Mouse (Mus musculus): ENCODE measurements around the gene Hnrnph1. TPM values are rescaled to one million over a fixed set of nuclear protein-coding genes. Genes with fewer than 3 reads are reported as not detected.

The Hnrnph1 gene
- polyA plus RNA-seq, 1 experiment = 121 TPM

DNA sequence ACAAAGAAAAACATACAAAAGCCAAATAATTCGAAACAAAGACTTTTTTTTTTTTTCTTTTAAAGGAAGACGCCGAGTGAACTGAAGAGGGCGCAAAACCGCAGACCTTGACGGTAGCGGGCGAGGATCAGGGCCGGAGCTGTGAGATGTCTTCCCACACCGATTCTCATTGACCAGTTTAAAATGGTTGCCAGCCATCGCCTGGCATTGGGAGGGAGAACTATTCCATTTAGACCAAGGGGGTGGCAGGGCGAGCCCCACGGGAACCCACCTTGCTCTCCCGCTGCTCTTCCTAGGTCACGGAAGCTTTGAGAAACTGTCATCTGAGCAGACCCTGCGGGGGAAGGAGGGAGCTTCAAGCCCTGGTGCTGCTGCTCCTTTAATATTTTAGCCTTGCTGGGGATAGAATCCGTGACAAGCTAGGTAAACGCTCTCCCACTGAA lies 5.4 kb upstream of the Hnrnph1 start:
- H3K27me3 ChIP-seq (replicated peaks) = peaks cover 1% of the 10 kb centered on the region
- H3K36me3 ChIP-seq (replicated peaks; ENCODE audit: low read length) = no peaks in the 10 kb centered on the region
- peaks cover 48% of the 10 kb centered on the region for H3K4me1 ChIP-seq
- no peak for TF ChIP-seq FLI1 (IDR thresholded peaks at IDR 0.05; ENCODE audit: low read length)
- no peak for TF ChIP-seq GATA1 (IDR thresholded peaks at IDR 0.05; ENCODE audit: borderline replicate concordance, low read length)
- no peaks in the 10 kb centered on the region for H3K9me3 ChIP-seq
- H3K4me3 ChIP-seq (replicated peaks) = peak overlapping the region; percentile 87

DNA sequence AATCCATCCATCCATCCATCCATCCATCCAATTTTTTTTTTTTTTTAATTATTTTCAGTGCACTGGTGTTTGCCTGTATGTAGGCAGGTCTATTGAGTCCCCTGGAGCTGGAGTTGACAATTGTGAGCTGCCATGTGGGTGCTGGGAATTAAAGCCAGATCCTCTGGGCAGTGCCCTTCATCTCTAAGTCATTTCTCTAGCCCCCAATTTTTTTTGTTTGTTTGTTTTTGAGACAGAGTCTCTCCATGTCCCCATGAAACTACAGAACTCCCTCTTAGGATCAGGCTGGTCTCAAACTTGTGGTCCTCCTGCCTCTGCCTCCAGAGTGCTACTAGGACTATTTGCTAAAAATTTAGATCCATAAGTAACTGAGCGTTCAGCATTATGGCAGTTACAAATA lies 4.9 kb upstream of the Hnrnph1 start:
- peaks cover 1% of the 10 kb centered on the region for H3K27me3 ChIP-seq (replicated peaks)
- no peaks in the 10 kb centered on the region for H3K9me3 ChIP-seq
- H3K4me1 ChIP-seq = peaks cover 52% of the 10 kb centered on the region
- no peaks in the 10 kb centered on the region for H3K36me3 ChIP-seq (replicated peaks; ENCODE audit: low read length)
- TF ChIP-seq FLI1 (IDR thresholded peaks at IDR 0.05; ENCODE audit: low read length) (no peak), GATA1 (IDR thresholded peaks at IDR 0.05; ENCODE audit: borderline replicate concordance, low read length) (no peak)
- H3K4me3 ChIP-seq (replicated peaks) = no peak overlapping the region

DNA sequence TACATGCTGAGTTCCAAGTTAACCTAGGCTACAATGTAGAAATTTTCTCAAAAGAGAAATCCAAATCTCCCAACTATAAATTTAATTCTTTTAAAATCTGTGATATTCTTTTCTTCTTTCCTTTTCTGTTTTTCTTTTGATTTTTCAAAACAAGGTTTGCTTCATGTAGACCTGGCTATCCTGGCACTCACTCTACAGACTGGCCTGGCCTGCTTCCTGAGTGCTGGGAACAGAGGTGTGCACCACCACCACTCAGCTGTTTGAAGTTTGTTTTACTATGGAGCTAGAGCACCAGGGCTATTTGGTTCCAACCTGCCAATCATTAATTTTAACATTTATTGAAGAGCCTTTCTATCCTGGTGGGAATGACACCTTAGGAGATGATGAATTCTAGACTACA lies 3.7 kb upstream of the Hnrnph1 start:
- TF ChIP-seq GATA1 (IDR thresholded peaks at IDR 0.05; ENCODE audit: borderline replicate concordance, low read length) = no peak
- TF ChIP-seq FLI1 (IDR thresholded peaks at IDR 0.05; ENCODE audit: low read length) = no peak
- no peak overlapping the region for H3K4me3 ChIP-seq (replicated peaks)
- H3K9me3 ChIP-seq = no peaks in the 10 kb centered on the region
- H3K36me3 ChIP-seq (replicated peaks; ENCODE audit: low read length) = no peaks in the 10 kb centered on the region
- no peaks in the 10 kb centered on the region for H3K27me3 ChIP-seq (replicated peaks)
- H3K4me1 ChIP-seq = peaks cover 46% of the 10 kb centered on the region

DNA sequence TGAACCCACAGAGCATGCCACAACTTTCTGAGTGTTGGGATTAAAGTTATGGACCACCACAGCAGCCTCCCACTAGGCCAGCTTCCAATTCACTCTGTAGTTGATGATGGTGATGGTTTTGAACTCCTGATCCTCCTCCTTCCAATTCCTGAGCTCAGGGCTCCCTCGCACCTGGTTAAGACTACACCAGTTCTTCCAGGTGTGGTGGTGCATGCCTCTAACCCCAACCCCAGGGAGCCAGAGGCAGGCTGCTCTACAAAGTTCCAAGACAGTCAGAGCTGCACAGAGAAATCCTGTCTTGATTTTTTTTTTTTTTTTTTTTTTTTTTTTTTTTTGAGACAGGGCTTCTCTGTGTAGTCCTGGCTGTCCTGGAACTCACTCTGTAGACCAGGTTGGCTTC lies 3.2 kb upstream of the Hnrnph1 start:
- Histone ChIP-seq H3K27me3 (replicated peaks) (no peaks in the 10 kb centered on the region), H3K4me3 (replicated peaks) (no peak overlapping the region), H3K4me1 (peaks cover 41% of the 10 kb centered on the region), H3K9me3 (no peaks in the 10 kb centered on the region), H3K36me3 (replicated peaks; ENCODE audit: low read length) (peaks cover under 1% of the 10 kb centered on the region)
- TF ChIP-seq FLI1 (IDR thresholded peaks at IDR 0.05; ENCODE audit: low read length) (no peak), GATA1 (IDR thresholded peaks at IDR 0.05; ENCODE audit: borderline replicate concordance, low read length) (no peak)

DNA sequence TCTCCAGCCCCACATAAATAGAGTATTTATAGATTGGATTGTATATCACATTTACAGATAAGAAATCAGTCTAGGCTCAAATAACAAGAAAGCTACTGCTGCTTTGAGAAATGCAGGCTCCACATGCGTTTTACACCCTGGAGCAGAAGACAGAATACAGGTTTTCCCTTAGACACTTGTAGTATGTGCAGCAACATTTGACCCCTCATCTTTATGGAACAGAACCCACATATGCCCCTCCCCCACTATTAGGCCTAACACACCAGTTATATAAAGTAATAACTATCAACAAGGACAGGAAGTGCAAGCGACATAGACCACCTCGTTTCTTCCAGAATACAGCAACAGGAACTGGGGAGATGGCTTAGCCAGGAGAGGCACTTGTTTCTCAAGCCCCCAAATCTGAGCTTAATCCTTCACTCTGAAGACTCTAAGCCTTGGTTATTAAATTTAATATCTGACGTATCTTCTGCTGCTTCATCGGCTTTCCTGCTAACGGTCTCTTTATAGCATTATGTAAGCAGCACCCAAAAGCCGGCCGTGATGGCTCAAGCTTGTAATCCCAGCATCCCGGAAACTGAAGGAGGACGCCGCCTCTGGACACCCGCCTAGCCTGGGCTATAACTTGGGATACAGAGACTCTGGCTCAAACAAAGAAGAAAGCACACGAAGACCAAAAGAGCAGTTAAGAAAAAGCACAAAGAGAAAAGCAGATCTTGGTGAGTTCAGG lies 2.3 kb upstream of the Hnrnph1 start:
- H3K4me3 ChIP-seq (replicated peaks) = no peak overlapping the region
- no peaks in the 10 kb centered on the region for H3K9me3 ChIP-seq
- H3K36me3 ChIP-seq (replicated peaks; ENCODE audit: low read length) = peaks cover 8% of the 10 kb centered on the region
- no peaks in the 10 kb centered on the region for H3K27me3 ChIP-seq (replicated peaks)
- TF ChIP-seq GATA1 (IDR thresholded peaks at IDR 0.05; ENCODE audit: borderline replicate concordance, low read length) = no peak
- TF ChIP-seq FLI1 (IDR thresholded peaks at IDR 0.05; ENCODE audit: low read length) = no peak
- H3K4me1 ChIP-seq = peaks cover 42% of the 10 kb centered on the region

DNA sequence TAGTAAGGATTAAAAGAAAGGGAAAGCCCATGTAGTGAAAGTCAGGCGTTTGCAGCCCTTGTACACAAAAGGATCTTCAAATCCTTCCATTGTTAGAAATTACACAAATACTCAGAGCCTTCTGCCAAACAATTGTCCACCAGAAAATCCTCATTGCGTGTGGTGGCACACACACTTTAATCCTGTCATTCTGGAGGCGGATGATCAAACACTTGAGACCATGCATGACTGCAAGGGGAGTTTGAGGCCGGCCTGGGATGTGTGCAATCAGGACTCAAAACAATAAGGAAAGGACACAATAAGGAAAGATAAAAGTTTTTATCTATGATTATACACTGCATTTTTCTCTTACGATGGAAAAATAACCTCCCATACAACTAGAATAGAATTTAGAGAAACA lies 1.4 kb upstream of the Hnrnph1 start:
- H3K36me3 ChIP-seq (replicated peaks; ENCODE audit: low read length) = peaks cover 18% of the 10 kb centered on the region
- no peak overlapping the region for H3K4me3 ChIP-seq (replicated peaks)
- H3K9me3 ChIP-seq = no peaks in the 10 kb centered on the region
- peaks cover 42% of the 10 kb centered on the region for H3K4me1 ChIP-seq
- TF ChIP-seq FLI1 (IDR thresholded peaks at IDR 0.05; ENCODE audit: low read length) (no peak), GATA1 (IDR thresholded peaks at IDR 0.05; ENCODE audit: borderline replicate concordance, low read length) (no peak)
- no peaks in the 10 kb centered on the region for H3K27me3 ChIP-seq (replicated peaks)

DNA sequence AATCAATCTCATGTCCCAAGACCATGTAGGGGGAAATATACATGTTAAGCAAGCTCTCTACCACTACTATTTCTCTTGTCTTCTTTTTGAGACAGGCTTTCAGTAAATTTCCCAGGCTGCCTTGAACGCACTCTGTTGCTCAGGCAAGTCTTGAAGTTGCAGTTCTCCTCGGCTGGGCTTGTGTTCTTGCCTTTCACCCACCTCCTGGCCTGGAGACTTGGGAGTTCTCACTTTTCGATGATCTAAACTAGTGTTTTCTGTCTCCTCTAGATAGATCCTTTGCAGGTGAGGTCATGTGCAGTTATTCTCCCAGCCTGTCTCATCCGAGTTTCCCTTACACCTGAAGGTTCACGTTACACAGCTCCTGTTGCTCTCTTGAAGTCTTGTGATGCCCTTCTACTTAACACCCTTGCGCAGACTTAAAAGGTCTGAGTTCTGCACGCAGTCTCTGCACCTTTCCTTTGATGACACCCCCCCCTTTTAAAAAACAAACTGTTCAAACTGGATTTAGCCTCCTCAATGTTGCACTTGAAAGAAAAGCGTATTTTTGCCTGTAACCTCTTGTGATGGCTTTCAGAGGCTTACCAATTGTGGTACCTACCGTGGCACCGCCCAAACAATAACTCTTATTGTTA lies 517 bp upstream of the Hnrnph1 start:
- peaks cover 36% of the 10 kb centered on the region for H3K4me1 ChIP-seq
- peak overlapping the region; percentile 96 for H3K4me3 ChIP-seq (replicated peaks)
- H3K9me3 ChIP-seq = no peaks in the 10 kb centered on the region
- H3K27me3 ChIP-seq (replicated peaks) = no peaks in the 10 kb centered on the region
- TF ChIP-seq GATA1 (IDR thresholded peaks at IDR 0.05; ENCODE audit: borderline replicate concordance, low read length) = no peak
- TF ChIP-seq FLI1 (IDR thresholded peaks at IDR 0.05; ENCODE audit: low read length) = no peak
- peaks cover 25% of the 10 kb centered on the region for H3K36me3 ChIP-seq (replicated peaks; ENCODE audit: low read length)

DNA sequence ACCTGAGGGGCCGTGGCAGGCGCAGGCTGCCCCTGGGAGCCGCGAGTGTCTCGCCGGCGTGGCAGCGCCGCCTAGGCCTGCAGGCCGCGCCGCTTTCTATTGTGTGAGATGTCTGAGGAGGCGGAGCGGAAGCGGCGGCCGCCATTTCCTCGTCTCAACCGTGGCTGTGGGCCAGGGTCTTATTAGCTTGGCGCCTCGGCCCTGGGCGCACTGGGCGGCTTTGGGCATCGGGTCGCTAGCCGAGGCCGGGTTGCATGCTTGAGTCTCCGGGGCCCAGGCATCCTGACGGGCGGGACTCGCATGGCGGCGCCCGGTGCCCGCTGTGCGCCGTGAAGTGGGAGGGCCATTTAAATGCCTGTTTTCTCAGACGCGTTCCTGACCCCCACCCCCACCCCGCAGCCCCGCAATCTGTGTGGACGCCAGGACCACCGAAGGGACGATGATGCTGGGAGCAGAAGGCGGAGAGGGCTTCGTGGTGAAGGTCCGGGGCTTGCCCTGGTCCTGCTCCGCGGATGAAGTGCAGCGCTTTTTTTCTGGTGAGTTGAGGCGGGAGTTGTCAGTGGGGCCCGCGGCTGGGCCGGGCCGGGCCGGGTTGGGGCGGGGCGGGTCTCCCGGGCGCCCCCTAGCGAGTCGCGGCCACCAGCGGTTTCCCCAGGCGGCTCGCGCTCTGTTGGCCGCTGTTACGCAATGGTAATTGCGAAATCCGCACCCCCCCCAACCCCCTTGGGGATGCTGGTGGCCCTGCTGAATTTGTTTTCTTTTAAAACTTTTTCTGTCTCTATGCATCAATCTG lies 1.3 kb downstream of the Hnrnph1 start:
- Histone ChIP-seq H3K36me3 (replicated peaks; ENCODE audit: low read length) (peaks cover 43% of the 10 kb centered on the region), H3K4me3 (replicated peaks) (peak overlapping the region; percentile 96), H3K4me1 (peaks cover 37% of the 10 kb centered on the region), H3K9me3 (no peaks in the 10 kb centered on the region), H3K27me3 (replicated peaks) (no peaks in the 10 kb centered on the region)
- TF ChIP-seq FLI1 (IDR thresholded peaks at IDR 0.05; ENCODE audit: low read length) = no peak
- no peak for TF ChIP-seq GATA1 (IDR thresholded peaks at IDR 0.05; ENCODE audit: borderline replicate concordance, low read length)

DNA sequence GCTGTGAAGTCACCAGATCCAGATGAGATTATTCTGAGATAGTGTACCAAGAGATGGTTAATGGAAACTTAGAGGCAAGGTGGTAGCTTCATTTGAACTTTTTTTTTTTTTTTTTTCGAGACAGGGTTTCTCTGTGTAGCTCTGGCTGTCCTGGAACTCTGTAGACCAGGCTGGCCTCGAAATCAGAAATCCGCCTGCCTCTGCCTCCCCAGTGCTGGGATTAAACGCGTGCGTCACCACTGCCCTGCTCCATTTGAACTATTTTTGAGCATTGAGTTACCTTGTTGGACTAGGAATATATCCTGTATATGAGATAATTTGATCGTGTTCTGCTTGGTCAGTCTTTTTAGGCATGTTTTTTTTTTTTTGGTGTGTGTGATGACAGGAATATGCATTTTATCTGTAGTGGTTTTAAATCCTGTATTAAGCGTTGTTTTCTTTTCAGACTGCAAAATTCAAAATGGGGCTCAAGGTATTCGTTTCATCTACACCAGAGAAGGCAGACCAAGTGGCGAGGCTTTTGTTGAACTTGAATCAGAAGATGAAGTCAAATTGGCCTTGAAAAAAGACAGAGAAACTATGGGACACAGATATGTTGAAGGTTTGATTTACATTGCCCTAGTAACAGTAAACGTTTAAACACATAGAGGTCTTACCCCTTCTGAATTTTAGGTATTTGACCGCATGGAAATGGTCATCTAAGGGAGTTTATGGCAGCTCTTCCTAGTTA lies 2.4 kb downstream of the Hnrnph1 start:
- H3K36me3 ChIP-seq (replicated peaks; ENCODE audit: low read length) = peaks cover 54% of the 10 kb centered on the region
- no peak for TF ChIP-seq GATA1 (IDR thresholded peaks at IDR 0.05; ENCODE audit: borderline replicate concordance, low read length)
- TF ChIP-seq FLI1 (IDR thresholded peaks at IDR 0.05; ENCODE audit: low read length) = no peak
- no peaks in the 10 kb centered on the region for H3K27me3 ChIP-seq (replicated peaks)
- H3K4me1 ChIP-seq = peaks cover 37% of the 10 kb centered on the region
- H3K4me3 ChIP-seq (replicated peaks) = peak overlapping the region; percentile 96
- H3K9me3 ChIP-seq = no peaks in the 10 kb centered on the region
